Mouse (Mus musculus): Measurements from ENCODE around the gene Ttc9b.
A peak's percentile ranks its signal among the peaks of the same experiment; 100 is the strongest.
"Not testable (repeated sequence)": the region's sequence is repeated elsewhere in the genome, so short reads cannot be mapped to it uniquely, and the experiment has no call there.

Ttc9b gene

DNA sequence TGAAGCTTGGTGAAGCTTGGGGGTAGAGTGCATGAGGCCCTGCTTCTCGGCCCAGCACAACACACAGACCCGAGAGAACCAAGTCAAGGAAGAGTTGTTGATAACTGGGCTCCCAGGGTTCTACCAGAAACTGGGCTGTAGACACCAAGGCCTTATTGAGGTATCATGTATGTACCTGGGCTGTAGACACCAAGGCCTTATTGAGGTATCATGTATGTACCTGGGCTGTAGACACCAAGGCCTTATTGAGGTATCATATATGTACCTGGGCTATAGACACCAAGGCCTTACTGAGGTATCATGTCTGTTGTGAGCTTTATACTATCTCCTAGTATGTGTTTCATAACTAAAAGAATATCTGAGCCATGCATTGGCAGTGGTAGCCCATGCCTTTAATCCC is 18.6 kb upstream of the Ttc9b start:
- not testable (repeated sequence) for DNase-seq (ENCODE audit: low read depth, low spot score)

- DNase-seq (ENCODE audit: low read depth, low spot score) = peak; percentile 76
Measured at GRCm38 (mm10) chr7:27644471-27644870, 9.2 kb upstream of the Ttc9b start.

DNA sequence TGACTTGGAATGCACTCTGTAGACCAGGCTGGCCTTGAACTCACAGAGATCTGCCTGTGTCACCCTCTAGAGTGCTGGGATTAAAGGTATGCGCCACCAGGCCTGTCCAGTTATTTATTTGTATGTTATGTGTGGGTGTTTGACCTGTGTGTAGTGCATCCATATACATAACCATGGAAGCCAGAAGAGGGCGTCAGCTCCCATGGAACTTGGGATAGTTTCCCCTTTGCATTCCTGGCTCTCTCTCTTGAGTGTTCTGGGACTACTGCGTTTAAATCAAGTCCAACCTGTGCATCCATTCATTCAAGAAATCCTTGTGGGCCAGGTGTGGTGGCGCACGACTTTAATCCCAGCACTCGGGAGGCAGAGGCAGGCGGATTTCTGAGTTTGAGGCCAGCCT is 7.2 kb upstream of the Ttc9b start:
- peak; percentile 87 for DNase-seq (ENCODE audit: low read depth, low spot score)

DNA sequence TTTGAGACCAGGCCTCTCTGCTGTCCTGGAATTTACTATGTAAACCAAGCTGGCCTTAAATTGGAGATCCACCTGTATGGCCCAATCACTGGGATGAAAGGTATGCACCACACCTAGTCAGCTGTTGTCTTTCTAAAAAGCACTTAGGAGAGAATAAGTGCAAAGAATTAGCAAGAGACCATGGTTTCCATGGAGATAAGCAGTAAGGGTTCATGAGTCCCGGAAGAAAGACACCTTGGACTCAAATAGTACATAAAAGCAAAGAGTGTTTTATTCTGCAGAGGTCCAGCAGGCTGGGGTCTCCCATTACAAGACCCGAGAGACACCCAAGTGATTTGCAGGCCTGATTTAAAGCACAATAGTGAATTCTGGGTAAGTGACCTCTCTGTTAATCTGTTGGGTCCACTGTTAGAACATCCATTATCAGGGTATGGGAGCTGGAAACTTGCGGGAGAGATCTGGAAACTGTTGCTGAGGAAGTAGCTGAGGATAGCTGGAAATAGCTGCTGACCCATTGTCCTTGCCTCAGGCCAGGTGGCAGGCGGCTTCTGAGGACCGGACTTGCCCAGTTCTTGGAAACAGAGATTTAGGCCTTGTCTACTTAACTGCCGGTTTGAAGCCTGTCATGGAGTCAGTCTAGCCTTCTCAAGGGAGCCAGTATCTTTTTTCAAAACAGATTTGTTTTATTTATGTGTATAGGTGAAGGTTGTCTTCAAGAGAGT is 6.3 kb upstream of the Ttc9b start:
- DNase-seq (ENCODE audit: low read depth, low spot score) = peak; percentile 75

DNA sequence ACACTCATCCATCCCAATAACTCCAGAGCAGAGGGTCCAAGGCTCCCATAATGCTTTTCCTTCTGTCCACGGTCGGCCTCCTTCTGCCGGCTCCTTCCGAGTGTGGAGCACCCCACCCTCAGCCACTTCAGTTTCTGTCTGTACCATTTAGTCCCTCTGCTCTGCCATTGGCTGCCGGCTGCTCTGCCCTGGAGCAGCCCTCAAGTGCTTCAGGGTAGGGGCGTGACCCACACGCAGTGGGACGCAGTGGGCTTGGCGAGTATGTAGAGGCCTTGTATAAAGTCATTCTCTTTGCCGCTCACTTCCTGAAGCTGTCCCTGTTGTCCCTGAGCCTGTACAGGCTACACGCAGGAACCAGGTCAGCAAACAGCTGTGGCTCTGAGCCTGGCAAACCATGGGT is 4.0 kb upstream of the Ttc9b start:
- peak; percentile 96 for DNase-seq (ENCODE audit: low read depth, low spot score)

GRCm38 (mm10) chr7:27650949-27651348 is 2.8 kb upstream of the Ttc9b start:
- peak; percentile 96 for DNase-seq (ENCODE audit: low read depth, low spot score)

DNA sequence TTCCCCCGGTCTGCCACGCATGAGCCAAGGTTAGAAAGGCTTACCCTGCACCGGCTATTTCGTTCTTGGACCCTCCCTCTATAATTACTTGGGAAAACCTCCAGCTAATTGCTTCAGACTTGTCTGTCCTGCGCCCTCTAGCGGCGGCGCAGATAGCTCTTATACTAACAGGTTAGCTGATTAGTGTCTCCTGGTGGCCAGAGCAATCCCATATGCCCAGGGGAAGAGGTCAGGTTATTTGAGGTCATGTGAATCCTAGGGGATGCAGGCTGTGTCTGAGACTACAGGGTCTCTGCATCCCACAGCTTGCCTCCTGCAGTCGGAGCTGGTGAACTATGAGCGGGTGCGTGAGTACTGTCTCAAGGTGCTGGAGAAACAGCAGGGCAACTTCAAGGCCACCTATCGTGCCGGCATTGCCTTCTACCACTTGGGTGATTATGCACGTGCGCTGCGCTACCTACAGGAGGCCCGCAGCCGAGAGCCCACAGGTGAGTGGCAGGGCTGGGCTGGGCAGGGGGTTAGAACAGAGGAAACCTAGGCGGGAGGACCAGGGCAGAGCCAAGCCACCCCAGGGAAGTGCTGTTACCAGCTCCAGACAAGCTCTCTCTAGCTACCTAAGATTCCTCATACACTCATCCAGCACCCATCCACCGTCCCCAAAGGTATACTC is 1.0 kb downstream of the Ttc9b start:
- peak; percentile 82 for DNase-seq (ENCODE audit: low read depth, low spot score)

DNA sequence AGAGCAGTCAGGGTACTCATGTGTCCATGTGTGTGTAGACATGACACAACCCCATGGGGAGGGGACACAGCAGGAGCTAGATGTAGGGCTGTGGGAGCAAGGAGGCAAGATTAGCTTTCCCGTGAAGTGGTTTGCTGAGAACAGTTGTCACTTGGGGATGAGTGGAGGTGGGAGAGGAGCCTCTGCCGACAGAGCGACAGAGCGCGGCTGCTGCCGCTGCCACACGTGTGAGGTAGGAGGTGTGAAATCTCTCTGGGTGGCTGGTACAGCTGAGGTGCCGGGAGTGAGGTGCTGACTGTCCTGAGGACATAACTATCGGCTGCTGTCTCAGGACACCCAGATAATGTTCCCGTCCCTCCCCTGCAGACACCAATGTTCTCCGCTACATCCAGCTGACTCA is 1.8 kb downstream of the Ttc9b start:
- DNase-seq (ENCODE audit: low read depth, low spot score) = no peak

DNA sequence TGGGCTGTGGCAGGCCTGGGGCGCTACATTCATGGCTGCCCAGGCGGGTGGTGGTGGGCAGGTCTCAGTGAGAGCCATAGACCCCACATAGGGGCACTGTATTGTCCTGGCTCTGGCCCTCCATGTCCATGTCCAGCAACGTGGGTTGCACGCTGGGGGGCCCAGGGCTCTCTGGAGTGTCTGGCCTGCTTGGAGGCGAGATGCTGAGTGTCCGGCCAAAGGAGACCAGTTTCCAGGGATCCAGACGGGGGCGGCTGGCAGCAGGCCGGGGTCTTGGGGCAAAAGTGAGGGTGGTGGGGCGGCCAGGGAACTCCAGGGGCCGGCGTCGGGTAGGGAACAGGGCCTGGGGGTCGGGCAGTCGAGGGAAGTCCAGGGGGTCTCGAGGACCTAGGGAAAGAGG is 2.9 kb downstream of the Ttc9b start:
- no peak for DNase-seq (ENCODE audit: low read depth, low spot score)

DNA sequence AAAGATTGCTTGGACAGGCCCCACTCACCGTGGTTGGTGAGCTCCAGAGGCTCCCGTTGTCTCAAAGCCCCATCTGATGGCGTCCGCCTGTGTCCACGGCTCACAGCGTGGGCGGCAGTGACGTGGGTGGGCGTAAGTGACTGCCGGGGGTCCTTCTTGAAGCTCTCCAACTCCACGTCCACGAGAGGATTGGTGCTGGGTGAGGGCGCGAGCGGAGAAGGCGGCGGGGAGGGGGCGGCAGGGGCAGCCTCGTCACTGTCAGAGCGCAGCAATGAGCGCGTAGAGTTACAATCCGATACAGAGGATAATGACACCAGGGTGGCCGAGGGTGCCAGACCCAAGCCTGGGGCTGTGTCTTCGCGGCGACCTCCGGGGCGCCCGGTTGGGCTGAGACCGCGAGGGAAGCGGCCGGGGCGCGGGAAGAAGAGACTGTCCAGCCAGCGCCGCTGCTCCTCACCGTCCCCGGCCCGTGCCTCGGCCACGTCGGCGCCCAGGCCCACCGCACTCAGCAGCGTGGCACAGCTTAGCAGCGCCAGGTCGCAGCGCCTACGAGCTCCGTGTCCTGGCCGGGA is 4.2 kb downstream of the Ttc9b start:
- DNase-seq (ENCODE audit: low read depth, low spot score) = peak; percentile 37

DNA sequence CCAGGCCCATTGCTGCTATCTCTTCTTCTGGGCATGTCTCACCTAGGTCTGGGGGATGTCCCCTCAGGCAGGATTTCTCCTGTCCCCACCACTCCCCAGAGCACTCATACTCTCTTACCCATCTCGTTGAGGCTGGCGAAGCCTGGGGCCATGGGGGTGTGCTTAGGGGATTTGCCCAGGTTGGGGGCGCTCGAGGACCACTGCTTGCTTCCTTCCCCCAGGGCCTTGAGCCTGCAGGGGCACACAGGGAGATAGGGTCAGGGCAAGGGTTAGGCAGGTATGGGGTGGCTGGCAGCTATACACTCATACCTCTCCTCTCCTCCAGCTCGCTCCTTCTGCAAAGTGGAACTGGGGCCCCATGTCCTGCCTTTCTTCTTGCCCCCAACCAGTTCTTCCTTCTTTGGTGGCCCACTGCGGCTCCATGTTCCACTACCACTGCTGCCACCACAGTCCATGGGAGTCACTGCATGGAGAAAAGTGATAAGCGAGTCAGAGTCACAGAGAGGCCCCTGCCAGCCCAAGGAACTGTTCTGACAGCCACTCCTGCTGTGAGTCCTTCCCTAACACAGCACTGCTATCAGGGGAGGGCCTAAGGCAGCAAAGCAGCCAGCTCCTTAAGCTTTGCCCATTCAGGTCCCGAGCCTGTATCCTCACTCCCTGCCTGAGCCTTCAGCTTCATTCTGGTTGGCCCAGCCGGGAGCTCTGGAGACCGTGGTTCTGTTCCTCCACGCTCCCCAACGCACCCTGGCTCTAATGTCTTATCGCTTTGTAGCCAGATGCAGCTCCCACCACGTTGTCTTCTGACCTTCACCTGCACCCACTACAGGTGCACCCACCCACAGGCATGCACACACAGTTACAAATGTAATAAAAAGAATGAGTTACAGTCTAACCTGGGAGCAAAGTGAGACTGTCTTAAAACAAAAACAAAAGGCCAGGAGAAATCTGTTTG is 5.3 kb downstream of the Ttc9b start:
- DNase-seq (ENCODE audit: low read depth, low spot score) = peak; percentile 38

DNA sequence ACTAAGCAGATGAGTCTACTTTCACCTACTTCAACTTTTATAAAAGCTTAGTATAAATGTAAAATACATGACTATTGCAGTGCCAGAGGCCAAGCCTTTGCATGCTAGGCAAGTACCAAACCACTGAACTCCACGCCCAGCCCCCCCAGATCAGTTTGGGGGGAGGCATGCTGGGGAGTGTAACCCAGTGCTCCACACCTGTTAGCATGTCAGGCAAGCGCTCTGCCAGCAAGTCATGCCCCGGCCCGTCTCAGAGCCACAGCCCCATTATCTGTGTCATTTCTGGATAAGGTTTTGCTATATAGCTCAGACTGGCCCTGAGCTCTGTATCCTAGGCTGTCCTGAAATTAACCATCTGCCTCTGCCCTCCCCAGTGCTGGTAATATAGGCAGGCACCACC is 8.3 kb downstream of the Ttc9b start:
- DNase-seq (ENCODE audit: low read depth, low spot score) = no peak

- no peak for DNase-seq (ENCODE audit: low read depth, low spot score)
Measured at GRCm38 (mm10) chr7:27673064-27673574, 19.4 kb downstream of the Ttc9b start.

DNA sequence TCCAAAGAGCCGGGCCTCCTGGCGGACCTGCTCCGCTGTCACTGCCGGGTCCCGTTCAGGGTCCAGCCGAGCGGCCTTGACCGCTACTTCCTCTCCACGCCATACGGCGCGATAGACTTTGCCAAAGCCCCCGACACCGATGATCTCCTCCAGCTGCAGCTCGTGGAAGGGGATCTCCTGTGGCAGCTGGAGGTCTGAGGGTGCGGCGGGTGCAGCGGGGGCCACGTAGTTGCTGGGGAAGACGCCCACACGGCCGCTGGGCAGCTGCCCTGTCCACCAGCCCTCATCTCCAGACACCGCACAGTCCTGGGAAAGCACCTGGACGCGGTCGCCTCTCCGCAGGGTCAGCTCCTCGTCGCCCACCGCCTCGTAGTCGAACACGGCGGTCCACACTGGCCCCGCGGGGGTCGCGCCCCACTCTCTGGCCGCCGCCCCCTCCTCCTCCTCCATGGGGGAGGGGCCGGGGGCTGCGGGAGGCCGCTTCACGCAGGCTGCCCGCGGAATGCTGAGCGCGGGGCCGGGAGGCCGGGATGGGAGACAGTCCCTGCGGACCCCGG is 19.9 kb downstream of the Ttc9b start:
- DNase-seq (ENCODE audit: low read depth, low spot score) = no peak

DNA sequence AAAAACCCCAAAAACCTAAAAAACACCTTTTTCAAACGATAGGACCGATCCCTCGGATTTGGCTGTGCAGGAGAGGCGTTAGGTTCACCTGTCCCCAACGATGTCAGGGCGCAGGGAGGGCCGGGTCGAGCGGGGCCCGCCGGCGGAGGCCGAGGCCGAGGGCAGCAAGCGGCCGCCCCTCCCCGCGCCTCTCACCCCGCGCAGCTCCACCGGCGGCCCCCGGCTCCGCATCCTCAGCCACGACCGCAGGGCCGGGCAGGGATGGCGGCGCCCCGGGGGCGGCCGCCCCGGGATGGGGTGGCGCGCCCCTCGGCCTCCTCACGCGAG is 20.4 kb downstream of the Ttc9b start:
- DNase-seq (ENCODE audit: low read depth, low spot score) = no peak

DNA sequence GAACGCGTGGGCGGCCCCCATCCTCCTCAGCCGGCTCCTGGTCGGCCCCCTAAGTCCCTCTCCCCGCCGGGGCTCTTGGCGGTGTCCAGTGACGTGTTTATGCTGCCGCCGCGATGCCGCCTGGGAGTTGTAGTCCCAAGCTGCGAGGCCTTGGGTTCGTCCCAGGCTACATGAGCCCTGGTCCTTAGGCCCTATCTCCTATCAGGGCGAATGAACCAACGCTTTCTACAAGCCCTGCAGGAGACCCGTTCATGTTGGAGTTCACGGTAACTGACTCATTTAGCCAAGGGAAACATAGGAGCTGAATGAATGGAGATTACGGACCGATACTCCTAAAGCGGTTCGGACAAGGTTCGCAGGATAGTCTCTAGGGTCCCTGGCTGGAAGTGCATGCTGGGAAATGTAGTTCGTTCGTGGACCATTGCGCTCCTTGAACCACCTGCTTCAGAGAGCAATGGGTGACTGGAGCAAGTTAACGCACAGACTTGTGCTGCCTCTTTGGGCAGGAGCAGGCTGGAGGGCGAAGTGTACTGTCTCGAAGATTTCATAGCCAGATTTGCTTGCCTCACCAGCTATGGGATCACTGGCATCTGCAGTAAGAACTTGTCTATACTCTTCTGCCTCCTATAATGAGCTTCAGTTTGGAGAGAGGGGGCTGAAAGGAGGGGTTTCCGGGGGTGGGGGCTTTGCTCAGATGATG is 21.0 kb downstream of the Ttc9b start, which contains the start of gene Map3k10:
TSS of gene Map3k10 (minus strand) at position 77 of the 700 bp plus-strand sequence.
- peak; percentile 96 for DNase-seq (ENCODE audit: low read depth, low spot score)

- DNase-seq (ENCODE audit: low read depth, low spot score) = peak; percentile 47
Measured at GRCm38 (mm10) chr7:27675222-27675612, 21.5 kb downstream of the Ttc9b start.

DNA sequence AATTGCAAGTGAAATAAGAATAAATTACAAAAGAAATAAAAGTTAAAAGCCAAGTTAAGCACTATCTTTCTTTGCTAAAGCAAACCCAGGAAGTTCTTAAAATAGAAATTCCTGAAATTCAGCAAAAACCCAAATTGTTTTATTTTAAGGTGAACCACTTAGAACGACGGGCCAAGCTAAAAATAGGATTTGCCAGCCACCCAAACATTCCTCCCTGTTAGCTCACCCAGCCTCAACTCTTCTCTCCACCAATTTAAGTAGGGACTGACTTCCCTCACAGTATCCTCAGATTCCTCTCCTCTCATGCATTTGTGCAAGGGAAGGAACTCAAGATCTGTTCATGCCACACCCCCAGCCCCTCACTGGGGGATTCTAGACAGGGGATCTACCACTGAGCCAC is 29.5 kb downstream of the Ttc9b start:
- DNase-seq (ENCODE audit: low read depth, low spot score) = no peak

DNA sequence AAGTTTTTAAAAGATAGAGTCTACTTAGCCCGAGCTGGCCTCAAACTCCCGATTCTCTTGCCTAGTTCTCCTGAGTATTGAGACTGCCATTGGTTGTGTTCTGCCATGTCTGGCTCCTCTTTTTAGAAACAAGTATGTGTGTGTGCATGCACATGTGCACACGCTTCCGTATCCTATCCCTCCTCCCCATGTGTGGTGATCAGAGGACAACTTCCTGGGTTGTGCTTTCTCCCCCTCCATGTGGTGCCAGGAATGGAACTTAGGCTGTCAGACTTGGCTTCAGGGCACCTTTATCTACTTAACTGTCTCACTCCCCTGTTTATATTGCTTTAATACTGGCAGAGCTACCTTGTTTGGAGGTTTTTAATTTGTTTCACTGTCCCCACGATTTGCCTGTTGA is 31.5 kb downstream of the Ttc9b start:
- DNase-seq (ENCODE audit: low read depth, low spot score) = no peak

- peak; percentile 53 for DNase-seq (ENCODE audit: low read depth, low spot score)
Measured at GRCm38 (mm10) chr7:27685681-27686080, 32.0 kb downstream of the Ttc9b start.

GRCm38 (mm10) chr7:27687043-27687442 is 33.3 kb downstream of the Ttc9b start:
- no peak for DNase-seq (ENCODE audit: low read depth, low spot score)
